Mouse (Mus musculus): ENCODE results near the gene Il20rb. TPM values are rescaled to one million over a fixed set of nuclear protein-coding genes. Genes with fewer than 3 reads are reported as not detected.

Gene Il20rb
- polyA plus RNA-seq, 1 experiment = 0.43 TPM

DNA sequence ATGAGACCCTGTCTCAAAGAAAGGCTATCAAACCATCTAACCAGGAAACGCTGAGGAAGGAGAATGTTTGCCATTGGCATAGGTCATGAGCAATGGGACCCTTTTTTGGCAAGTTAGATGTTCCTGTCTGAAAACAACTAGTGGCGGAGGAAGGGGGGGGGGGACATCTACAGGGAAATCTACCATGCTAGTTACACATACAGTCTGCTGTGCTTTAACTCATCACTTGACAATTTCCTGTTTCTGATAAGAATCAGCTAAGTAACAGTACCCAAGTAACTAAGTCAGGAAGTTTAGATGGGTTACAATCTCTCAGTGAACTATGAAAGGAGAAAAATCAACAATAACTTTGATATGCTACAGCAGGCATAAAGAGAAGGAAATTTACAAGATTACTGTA lies 35.4 kb upstream of the Il20rb start:
- no peaks in the 10 kb centered on the region for H3K27me3 ChIP-seq (ENCODE audit: control insufficient read depth, insufficient read depth, low read length, poor library complexity, severe bottlenecking)
- no peaks in the 10 kb centered on the region for H3K4me1 ChIP-seq (ENCODE audit: control insufficient read depth, insufficient read depth, low read length)
- no peak overlapping the region for H3K27ac ChIP-seq (ENCODE audit: insufficient read depth, low read length)
- TF ChIP-seq POLR2A (IDR thresholded peaks at IDR 0.05; ENCODE audit: insufficient read depth, low read length) (no peak), EP300 (IDR thresholded peaks at IDR 0.05; ENCODE audit: insufficient read depth, low read depth, low read length) (no peak), CTCF (IDR thresholded peaks at IDR 0.05; ENCODE audit: low read depth, low read length) (no peak)
- no peak overlapping the region for H3K9ac ChIP-seq (ENCODE audit: low read depth, poor library complexity, severe bottlenecking)
- H3K9me3 ChIP-seq (replicated peaks; ENCODE audit: control insufficient read depth, insufficient read depth, low read length, poor library complexity, severe bottlenecking) = no peaks in the 10 kb centered on the region
- H3K4me3 ChIP-seq (ENCODE audit: low read depth, low read length) = no peak overlapping the region
- no peaks in the 10 kb centered on the region for H3K36me3 ChIP-seq (ENCODE audit: control insufficient read depth, insufficient read depth, low read length, poor library complexity, severe bottlenecking)

DNA sequence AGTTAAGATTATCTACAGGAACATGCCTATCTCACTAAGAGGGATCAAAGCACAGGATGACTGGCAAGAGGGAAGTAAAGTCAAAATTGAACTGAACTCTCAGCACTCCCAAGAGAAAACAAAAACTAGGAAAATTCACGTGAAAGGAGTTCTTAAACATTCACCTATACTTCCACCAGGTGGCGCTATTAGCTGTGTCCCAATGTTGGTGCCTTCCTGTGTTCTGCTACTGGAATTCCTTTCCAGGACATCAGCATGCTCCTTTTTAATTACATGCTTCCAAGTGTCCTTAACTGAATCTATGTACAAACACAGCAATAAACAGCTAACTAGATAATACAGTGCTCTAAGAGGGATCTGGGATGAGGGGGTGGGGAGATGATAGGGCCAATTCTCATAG lies 34.0 kb upstream of the Il20rb start:
- H3K36me3 ChIP-seq (ENCODE audit: control insufficient read depth, insufficient read depth, low read length, poor library complexity, severe bottlenecking) = no peaks in the 10 kb centered on the region
- H3K4me1 ChIP-seq (ENCODE audit: control insufficient read depth, insufficient read depth, low read length) = no peaks in the 10 kb centered on the region
- no peak for TF ChIP-seq EP300 (IDR thresholded peaks at IDR 0.05; ENCODE audit: insufficient read depth, low read depth, low read length)
- TF ChIP-seq POLR2A (IDR thresholded peaks at IDR 0.05; ENCODE audit: insufficient read depth, low read length) = no peak
- TF ChIP-seq CTCF (IDR thresholded peaks at IDR 0.05; ENCODE audit: low read depth, low read length) = no peak
- H3K4me3 ChIP-seq (ENCODE audit: low read depth, low read length) = no peak overlapping the region
- H3K9ac ChIP-seq (ENCODE audit: low read depth, poor library complexity, severe bottlenecking) = no peak overlapping the region
- no peaks in the 10 kb centered on the region for H3K27me3 ChIP-seq (ENCODE audit: control insufficient read depth, insufficient read depth, low read length, poor library complexity, severe bottlenecking)
- H3K27ac ChIP-seq (ENCODE audit: insufficient read depth, low read length) = no peak overlapping the region
- H3K9me3 ChIP-seq (replicated peaks; ENCODE audit: control insufficient read depth, insufficient read depth, low read length, poor library complexity, severe bottlenecking) = no peaks in the 10 kb centered on the region

DNA sequence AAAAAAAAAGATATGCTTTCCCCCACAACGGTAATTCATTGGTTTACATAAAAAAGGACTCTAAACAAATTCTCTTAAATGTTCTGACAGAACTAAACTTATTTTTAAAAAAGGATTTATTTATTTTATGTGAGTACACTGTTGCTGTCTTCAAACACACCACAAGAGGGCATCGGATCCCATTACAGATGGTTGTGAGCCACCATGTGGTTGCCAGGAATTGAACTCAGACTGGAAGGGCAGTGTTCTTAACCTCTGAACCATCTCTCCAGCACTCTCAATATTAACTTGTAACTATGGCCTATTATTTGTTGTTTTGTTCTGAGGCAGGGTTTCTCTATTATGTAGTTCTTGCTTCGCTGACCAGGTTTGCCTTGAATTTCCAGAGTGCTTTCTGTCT lies 33.4 kb upstream of the Il20rb start:
- no peaks in the 10 kb centered on the region for H3K4me1 ChIP-seq (ENCODE audit: control insufficient read depth, insufficient read depth, low read length)
- H3K27ac ChIP-seq (ENCODE audit: insufficient read depth, low read length) = no peak overlapping the region
- TF ChIP-seq EP300 (IDR thresholded peaks at IDR 0.05; ENCODE audit: insufficient read depth, low read depth, low read length) (no peak), CTCF (IDR thresholded peaks at IDR 0.05; ENCODE audit: low read depth, low read length) (no peak), POLR2A (IDR thresholded peaks at IDR 0.05; ENCODE audit: insufficient read depth, low read length) (no peak)
- H3K27me3 ChIP-seq (ENCODE audit: control insufficient read depth, insufficient read depth, low read length, poor library complexity, severe bottlenecking) = no peaks in the 10 kb centered on the region
- no peak overlapping the region for H3K9ac ChIP-seq (ENCODE audit: low read depth, poor library complexity, severe bottlenecking)
- H3K4me3 ChIP-seq (ENCODE audit: low read depth, low read length) = no peak overlapping the region
- H3K36me3 ChIP-seq (ENCODE audit: control insufficient read depth, insufficient read depth, low read length, poor library complexity, severe bottlenecking) = no peaks in the 10 kb centered on the region
- no peaks in the 10 kb centered on the region for H3K9me3 ChIP-seq (replicated peaks; ENCODE audit: control insufficient read depth, insufficient read depth, low read length, poor library complexity, severe bottlenecking)

DNA sequence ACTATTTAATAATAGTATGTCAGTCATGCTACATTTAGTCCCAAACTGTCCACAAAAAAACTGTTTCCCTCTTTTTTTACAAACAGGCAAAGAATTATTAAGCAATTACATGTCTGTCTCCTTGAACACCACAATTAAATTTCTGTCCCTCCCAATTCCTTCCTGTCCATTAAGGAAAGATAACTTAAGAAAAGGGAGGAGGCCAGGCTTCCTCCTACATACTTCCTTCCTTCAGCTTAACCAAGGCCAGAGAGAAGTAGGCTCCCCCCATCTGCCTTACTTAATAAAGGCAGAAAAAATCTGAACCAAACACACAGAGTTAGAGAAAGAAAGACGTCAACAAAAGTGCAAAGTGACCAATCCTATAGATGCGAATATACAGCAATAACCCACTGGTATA lies 21.0 kb upstream of the Il20rb start:
- no peaks in the 10 kb centered on the region for H3K4me1 ChIP-seq (ENCODE audit: control insufficient read depth, insufficient read depth, low read length)
- no peaks in the 10 kb centered on the region for H3K9me3 ChIP-seq (replicated peaks; ENCODE audit: control insufficient read depth, insufficient read depth, low read length, poor library complexity, severe bottlenecking)
- TF ChIP-seq POLR2A (IDR thresholded peaks at IDR 0.05; ENCODE audit: insufficient read depth, low read length) (no peak), CTCF (IDR thresholded peaks at IDR 0.05; ENCODE audit: low read depth, low read length) (no peak), EP300 (IDR thresholded peaks at IDR 0.05; ENCODE audit: insufficient read depth, low read depth, low read length) (no peak)
- H3K27ac ChIP-seq (ENCODE audit: insufficient read depth, low read length) = no peak overlapping the region
- H3K4me3 ChIP-seq (ENCODE audit: low read depth, low read length) = no peak overlapping the region
- H3K36me3 ChIP-seq (ENCODE audit: control insufficient read depth, insufficient read depth, low read length, poor library complexity, severe bottlenecking) = no peaks in the 10 kb centered on the region
- no peak overlapping the region for H3K9ac ChIP-seq (ENCODE audit: low read depth, poor library complexity, severe bottlenecking)
- H3K27me3 ChIP-seq (ENCODE audit: control insufficient read depth, insufficient read depth, low read length, poor library complexity, severe bottlenecking) = no peaks in the 10 kb centered on the region

GRCm38 (mm10) chr9:100506652-100507051 lies 20.1 kb upstream of the Il20rb start:
- Histone ChIP-seq H3K27ac (ENCODE audit: insufficient read depth, low read length) (no peak overlapping the region), H3K4me1 (ENCODE audit: control insufficient read depth, insufficient read depth, low read length) (no peaks in the 10 kb centered on the region)
- TF ChIP-seq POLR2A (IDR thresholded peaks at IDR 0.05; ENCODE audit: insufficient read depth, low read length) (no peak), CTCF (IDR thresholded peaks at IDR 0.05; ENCODE audit: low read depth, low read length) (no peak), EP300 (IDR thresholded peaks at IDR 0.05; ENCODE audit: insufficient read depth, low read depth, low read length) (no peak)

DNA sequence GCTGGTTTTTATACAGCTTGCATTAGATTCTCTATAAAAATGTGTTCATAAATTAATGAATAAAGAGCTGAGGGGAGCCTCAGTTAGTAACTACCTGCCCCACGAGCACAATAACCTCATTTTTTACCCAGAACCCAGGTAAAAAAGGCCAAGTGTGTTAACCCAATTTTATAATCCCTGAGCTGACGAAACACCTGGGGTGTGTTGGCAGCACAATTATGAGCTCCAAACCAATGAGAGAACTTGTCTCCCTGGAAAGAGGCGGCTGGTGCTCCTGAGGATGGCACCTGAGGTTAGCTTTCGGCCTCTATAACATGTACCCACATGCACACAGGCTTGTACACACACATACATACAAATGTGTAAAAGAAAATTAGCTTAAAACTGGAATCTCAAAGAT lies 18.9 kb upstream of the Il20rb start:
- no peaks in the 10 kb centered on the region for H3K9me3 ChIP-seq (replicated peaks; ENCODE audit: control insufficient read depth, insufficient read depth, low read length, poor library complexity, severe bottlenecking)
- TF ChIP-seq EP300 (IDR thresholded peaks at IDR 0.05; ENCODE audit: insufficient read depth, low read depth, low read length) = no peak
- no peak for TF ChIP-seq POLR2A (IDR thresholded peaks at IDR 0.05; ENCODE audit: insufficient read depth, low read length)
- no peak for TF ChIP-seq CTCF (IDR thresholded peaks at IDR 0.05; ENCODE audit: low read depth, low read length)
- no peaks in the 10 kb centered on the region for H3K36me3 ChIP-seq (ENCODE audit: control insufficient read depth, insufficient read depth, low read length, poor library complexity, severe bottlenecking)

More at GRCm38 (mm10) chr9:100506652-100507051, 20.1 kb upstream of the Il20rb start:
- Histone ChIP-seq H3K27me3 (ENCODE audit: control insufficient read depth, insufficient read depth, low read length, poor library complexity, severe bottlenecking) (no peaks in the 10 kb centered on the region), H3K9me3 (replicated peaks; ENCODE audit: control insufficient read depth, insufficient read depth, low read length, poor library complexity, severe bottlenecking) (no peaks in the 10 kb centered on the region), H3K36me3 (ENCODE audit: control insufficient read depth, insufficient read depth, low read length, poor library complexity, severe bottlenecking) (no peaks in the 10 kb centered on the region), H3K4me3 (ENCODE audit: low read depth, low read length) (no peak overlapping the region), H3K9ac (ENCODE audit: low read depth, poor library complexity, severe bottlenecking) (no peak overlapping the region)

More for the DNA sequence above, 18.9 kb upstream of the Il20rb start:
- no peak overlapping the region for H3K9ac ChIP-seq (ENCODE audit: low read depth, poor library complexity, severe bottlenecking)
- H3K4me3 ChIP-seq (ENCODE audit: low read depth, low read length) = no peak overlapping the region
- H3K27ac ChIP-seq (ENCODE audit: insufficient read depth, low read length) = no peak overlapping the region
- no peaks in the 10 kb centered on the region for H3K4me1 ChIP-seq (ENCODE audit: control insufficient read depth, insufficient read depth, low read length)
- no peaks in the 10 kb centered on the region for H3K27me3 ChIP-seq (ENCODE audit: control insufficient read depth, insufficient read depth, low read length, poor library complexity, severe bottlenecking)
